Mouse (Mus musculus): Measurements from ENCODE around the gene 1700113H08Rik. TPM values are rescaled to one million over a fixed set of nuclear protein-coding genes. Genes with fewer than 3 reads are reported as not detected.

The 1700113H08Rik gene
- polyA plus RNA-seq, 1 experiment from 2014 or later: not detected

DNA sequence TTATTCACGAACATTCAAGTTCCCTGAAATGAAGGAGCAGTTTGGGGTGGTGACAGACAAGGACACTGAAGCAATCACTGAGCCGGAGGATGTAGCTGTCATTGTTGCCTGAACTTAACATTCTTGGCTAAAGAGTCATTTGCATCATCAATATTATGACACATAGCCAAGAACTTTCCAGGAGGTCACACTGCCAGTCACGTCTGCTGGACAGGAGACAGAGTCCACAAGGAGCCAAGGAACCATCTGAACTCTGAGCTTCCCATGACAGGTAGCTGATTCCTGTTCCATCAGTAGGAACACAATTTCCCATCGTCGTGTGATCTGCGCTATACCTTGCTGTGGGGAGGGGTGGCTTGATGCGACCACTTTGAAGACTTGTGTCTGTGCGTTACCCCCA, 25.1 kb upstream of the 1700113H08Rik start:
- no peak overlapping the region for H3K4me3 ChIP-seq (replicated peaks; ENCODE audit: low read length)
- H3K4me1 ChIP-seq (replicated peaks; ENCODE audit: control insufficient read depth, insufficient read depth, low read length): peaks cover 20% of the 10 kb centered on the region
- ATAC-seq: no peak
- no peak overlapping the region for H3K27ac ChIP-seq (ENCODE audit: low read length)
- no peaks in the 10 kb centered on the region for H3K27me3 ChIP-seq (replicated peaks; ENCODE audit: control insufficient read depth, insufficient read depth, low read length)
- H3K9ac ChIP-seq (replicated peaks; ENCODE audit: low read depth, low read length): no peak overlapping the region
- no peaks in the 10 kb centered on the region for H3K36me3 ChIP-seq (ENCODE audit: control insufficient read depth, insufficient read depth)
- no peaks in the 10 kb centered on the region for H3K9me3 ChIP-seq (ENCODE audit: control insufficient read depth, low read length)
- 90% methylated on average over 8 of the region's 8 CpGs for WGBS
- H3K4me2 ChIP-seq (ENCODE audit: low read length): no peak overlapping the region

- Histone ChIP-seq H3K4me3 (replicated peaks; ENCODE audit: low read length) (no peak overlapping the region), H3K9me3 (ENCODE audit: control insufficient read depth, low read length) (no peaks in the 10 kb centered on the region), H3K27ac (ENCODE audit: low read length) (no peak overlapping the region), H3K27me3 (replicated peaks; ENCODE audit: control insufficient read depth, insufficient read depth, low read length) (no peaks in the 10 kb centered on the region), H3K36me3 (ENCODE audit: control insufficient read depth, insufficient read depth) (no peaks in the 10 kb centered on the region), H3K4me2 (ENCODE audit: low read length) (peak overlapping the region; percentile 21), H3K4me1 (replicated peaks; ENCODE audit: control insufficient read depth, insufficient read depth, low read length) (peaks cover 20% of the 10 kb centered on the region), H3K9ac (replicated peaks; ENCODE audit: low read depth, low read length) (no peak overlapping the region)
- ATAC-seq: peak; percentile 69
- WGBS: 29% methylated on average over 15 of the region's 15 CpGs
Measured at GRCm38 (mm10) chr10:87035866-87036265, 22.0 kb upstream of the 1700113H08Rik start.

DNA sequence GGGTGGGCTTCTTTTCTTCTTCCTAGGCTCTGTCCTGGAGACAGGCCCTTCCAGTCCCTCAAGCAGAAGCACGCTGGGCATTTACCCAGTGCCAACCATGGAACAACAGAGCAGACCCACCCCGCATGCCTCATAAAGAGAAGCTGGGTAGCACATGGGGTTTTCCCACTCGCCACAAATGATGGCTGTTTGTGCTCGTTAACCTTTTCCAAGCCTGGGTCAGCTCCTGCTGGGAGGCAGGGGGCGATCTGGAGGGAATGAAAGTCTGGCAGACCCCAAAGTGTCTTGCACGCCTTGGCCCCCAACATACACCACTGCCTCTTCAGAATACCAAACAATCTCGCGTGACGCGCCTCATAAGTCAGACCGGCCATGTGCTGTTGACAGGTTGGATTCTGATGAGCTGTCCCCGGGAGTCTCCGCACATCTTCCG, 21.6 kb upstream of the 1700113H08Rik start:
- H3K9me3 ChIP-seq (ENCODE audit: control insufficient read depth, low read length): no peaks in the 10 kb centered on the region
- H3K27me3 ChIP-seq (replicated peaks; ENCODE audit: control insufficient read depth, insufficient read depth, low read length): no peaks in the 10 kb centered on the region
- no peak overlapping the region for H3K27ac ChIP-seq (ENCODE audit: low read length)
- H3K4me3 ChIP-seq (replicated peaks; ENCODE audit: low read length): no peak overlapping the region
- no peaks in the 10 kb centered on the region for H3K36me3 ChIP-seq (ENCODE audit: control insufficient read depth, insufficient read depth)
- peaks cover 20% of the 10 kb centered on the region for H3K4me1 ChIP-seq (replicated peaks; ENCODE audit: control insufficient read depth, insufficient read depth, low read length)
- H3K9ac ChIP-seq (replicated peaks; ENCODE audit: low read depth, low read length): no peak overlapping the region
- 42% methylated on average over 14 of the region's 14 CpGs for WGBS
- peak; percentile 64 for ATAC-seq
- no peak overlapping the region for H3K4me2 ChIP-seq (ENCODE audit: low read length)

- H3K27me3 ChIP-seq (replicated peaks; ENCODE audit: control insufficient read depth, insufficient read depth, low read length): no peaks in the 10 kb centered on the region
- H3K4me2 ChIP-seq (ENCODE audit: low read length): no peak overlapping the region
- no peak overlapping the region for H3K27ac ChIP-seq (ENCODE audit: low read length)
- H3K9ac ChIP-seq (replicated peaks; ENCODE audit: low read depth, low read length): no peak overlapping the region
- peaks cover 20% of the 10 kb centered on the region for H3K4me1 ChIP-seq (replicated peaks; ENCODE audit: control insufficient read depth, insufficient read depth, low read length)
- no peaks in the 10 kb centered on the region for H3K36me3 ChIP-seq (ENCODE audit: control insufficient read depth, insufficient read depth)
- ATAC-seq: peak; percentile 21; the same call in 1 of the 2 replicates
- no peak overlapping the region for H3K4me3 ChIP-seq (replicated peaks; ENCODE audit: low read length)
- H3K9me3 ChIP-seq (ENCODE audit: control insufficient read depth, low read length): no peaks in the 10 kb centered on the region
- WGBS: 25% methylated on average over 5 of the region's 5 CpGs
Measured at GRCm38 (mm10) chr10:87037062-87037461, 20.8 kb upstream of the 1700113H08Rik start.

- 81% methylated on average over 6 of the region's 6 CpGs for WGBS
Measured at GRCm38 (mm10) chr10:87039340-87039739, 18.5 kb upstream of the 1700113H08Rik start.

GRCm38 (mm10) chr10:87039800-87040199, 18.0 kb upstream of the 1700113H08Rik start:
- Histone ChIP-seq H3K4me3 (replicated peaks; ENCODE audit: low read length) (no peak overlapping the region), H3K4me1 (replicated peaks; ENCODE audit: control insufficient read depth, insufficient read depth, low read length) (peaks cover 20% of the 10 kb centered on the region), H3K9me3 (ENCODE audit: control insufficient read depth, low read length) (no peaks in the 10 kb centered on the region), H3K36me3 (ENCODE audit: control insufficient read depth, insufficient read depth) (no peaks in the 10 kb centered on the region), H3K4me2 (ENCODE audit: low read length) (no peak overlapping the region), H3K27me3 (replicated peaks; ENCODE audit: control insufficient read depth, insufficient read depth, low read length) (no peaks in the 10 kb centered on the region), H3K27ac (ENCODE audit: low read length) (no peak overlapping the region), H3K9ac (replicated peaks; ENCODE audit: low read depth, low read length) (no peak overlapping the region)
- ATAC-seq: no peak
- 83% methylated on average over 3 of the region's 3 CpGs for WGBS

More at GRCm38 (mm10) chr10:87039340-87039739, 18.5 kb upstream of the 1700113H08Rik start:
- no peak overlapping the region for H3K4me2 ChIP-seq (ENCODE audit: low read length)
- H3K4me3 ChIP-seq (replicated peaks; ENCODE audit: low read length): no peak overlapping the region
- H3K9ac ChIP-seq (replicated peaks; ENCODE audit: low read depth, low read length): no peak overlapping the region
- H3K4me1 ChIP-seq (replicated peaks; ENCODE audit: control insufficient read depth, insufficient read depth, low read length): peaks cover 20% of the 10 kb centered on the region
- no peak for ATAC-seq
- no peaks in the 10 kb centered on the region for H3K36me3 ChIP-seq (ENCODE audit: control insufficient read depth, insufficient read depth)
- H3K27me3 ChIP-seq (replicated peaks; ENCODE audit: control insufficient read depth, insufficient read depth, low read length): no peaks in the 10 kb centered on the region
- no peaks in the 10 kb centered on the region for H3K9me3 ChIP-seq (ENCODE audit: control insufficient read depth, low read length)
- H3K27ac ChIP-seq (ENCODE audit: low read length): no peak overlapping the region

DNA sequence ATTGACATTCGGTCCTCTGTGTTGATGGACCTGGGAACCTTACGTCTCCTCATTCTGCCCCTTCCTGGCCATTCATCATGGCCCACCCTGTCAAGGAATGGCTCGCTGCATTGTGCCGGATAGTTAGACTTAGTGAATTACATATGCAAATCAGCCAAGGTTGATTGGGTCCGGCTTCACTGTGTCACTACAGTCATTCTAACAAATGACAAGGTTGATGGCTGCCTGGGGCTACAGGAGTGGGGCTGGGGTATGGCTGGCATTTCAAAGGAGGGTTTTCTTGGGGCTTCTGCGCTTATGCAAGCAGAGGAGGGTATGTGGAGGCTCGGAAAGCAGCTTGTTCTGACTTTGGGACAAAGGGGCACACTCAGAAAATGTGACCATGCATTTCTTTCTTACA, 16.6 kb upstream of the 1700113H08Rik start:
- Histone ChIP-seq H3K4me2 (ENCODE audit: low read length) (no peak overlapping the region), H3K27ac (ENCODE audit: low read length) (no peak overlapping the region), H3K4me3 (replicated peaks; ENCODE audit: low read length) (no peak overlapping the region), H3K9ac (replicated peaks; ENCODE audit: low read depth, low read length) (no peak overlapping the region), H3K27me3 (replicated peaks; ENCODE audit: control insufficient read depth, insufficient read depth, low read length) (no peaks in the 10 kb centered on the region), H3K36me3 (ENCODE audit: control insufficient read depth, insufficient read depth) (no peaks in the 10 kb centered on the region), H3K4me1 (replicated peaks; ENCODE audit: control insufficient read depth, insufficient read depth, low read length) (peaks cover 9% of the 10 kb centered on the region), H3K9me3 (ENCODE audit: control insufficient read depth, low read length) (no peaks in the 10 kb centered on the region)
- 47% methylated on average over 7 of the region's 7 CpGs for WGBS
- ATAC-seq: no peak

DNA sequence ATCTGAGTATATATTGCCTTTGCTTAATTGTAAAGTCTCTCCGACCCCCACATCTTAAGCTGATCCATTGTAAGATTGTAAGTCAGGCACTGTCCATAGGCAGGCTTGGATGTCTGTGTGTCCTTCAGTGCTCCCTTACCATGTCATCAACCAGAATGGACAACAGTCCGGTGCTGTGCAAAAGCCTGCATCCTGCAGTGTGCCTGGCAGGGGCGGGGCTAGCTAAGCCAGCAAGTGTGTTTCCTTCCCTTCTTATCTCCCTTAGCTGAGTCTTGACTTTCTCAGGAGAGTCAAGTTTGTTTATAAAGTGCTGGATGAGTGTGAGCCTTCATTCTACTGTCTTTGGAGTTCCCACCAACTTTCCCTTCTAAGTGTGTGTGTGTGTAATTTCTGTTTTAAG, 12.6 kb upstream of the 1700113H08Rik start:
- Histone ChIP-seq H3K4me2 (ENCODE audit: low read length) (no peak overlapping the region), H3K27me3 (replicated peaks; ENCODE audit: control insufficient read depth, insufficient read depth, low read length) (no peaks in the 10 kb centered on the region), H3K9me3 (ENCODE audit: control insufficient read depth, low read length) (no peaks in the 10 kb centered on the region), H3K27ac (ENCODE audit: low read length) (no peak overlapping the region), H3K9ac (replicated peaks; ENCODE audit: low read depth, low read length) (no peak overlapping the region), H3K4me3 (replicated peaks; ENCODE audit: low read length) (no peak overlapping the region), H3K36me3 (ENCODE audit: control insufficient read depth, insufficient read depth) (no peaks in the 10 kb centered on the region), H3K4me1 (replicated peaks; ENCODE audit: control insufficient read depth, insufficient read depth, low read length) (peaks cover 2% of the 10 kb centered on the region; the same call in 1 of the 2 replicates)
- no peak for ATAC-seq
- WGBS: 82% methylated on average over 3 of the region's 3 CpGs

- no peaks in the 10 kb centered on the region for H3K36me3 ChIP-seq (ENCODE audit: control insufficient read depth, insufficient read depth)
- no peak overlapping the region for H3K27ac ChIP-seq (ENCODE audit: low read length)
- WGBS: 5% methylated on average over 6 of the region's 6 CpGs
Measured at GRCm38 (mm10) chr10:87046469-87046868, 11.4 kb upstream of the 1700113H08Rik start.

GRCm38 (mm10) chr10:87046931-87047468, 10.8 kb upstream of the 1700113H08Rik start:
- WGBS: 73% methylated on average over 10 of the region's 10 CpGs
- Histone ChIP-seq H3K27me3 (replicated peaks; ENCODE audit: control insufficient read depth, insufficient read depth, low read length) (no peaks in the 10 kb centered on the region), H3K9me3 (ENCODE audit: control insufficient read depth, low read length) (no peaks in the 10 kb centered on the region), H3K4me2 (ENCODE audit: low read length) (no peak overlapping the region), H3K27ac (ENCODE audit: low read length) (no peak overlapping the region), H3K4me1 (replicated peaks; ENCODE audit: control insufficient read depth, insufficient read depth, low read length) (peaks cover 2% of the 10 kb centered on the region; the same call in 1 of the 2 replicates), H3K4me3 (replicated peaks; ENCODE audit: low read length) (no peak overlapping the region), H3K9ac (replicated peaks; ENCODE audit: low read depth, low read length) (no peak overlapping the region), H3K36me3 (ENCODE audit: control insufficient read depth, insufficient read depth) (no peaks in the 10 kb centered on the region)
- peak; percentile 36; the same call in 1 of the 2 replicates for ATAC-seq

More at GRCm38 (mm10) chr10:87046469-87046868, 11.4 kb upstream of the 1700113H08Rik start:
- ATAC-seq: peak; percentile 71
- Histone ChIP-seq H3K27me3 (replicated peaks; ENCODE audit: control insufficient read depth, insufficient read depth, low read length) (no peaks in the 10 kb centered on the region), H3K4me3 (replicated peaks; ENCODE audit: low read length) (no peak overlapping the region), H3K9ac (replicated peaks; ENCODE audit: low read depth, low read length) (no peak overlapping the region), H3K4me2 (ENCODE audit: low read length) (no peak overlapping the region), H3K9me3 (ENCODE audit: control insufficient read depth, low read length) (no peaks in the 10 kb centered on the region), H3K4me1 (replicated peaks; ENCODE audit: control insufficient read depth, insufficient read depth, low read length) (peaks cover 2% of the 10 kb centered on the region; the same call in 1 of the 2 replicates)

All from forebrain, embryonic 16.5 days (tissue).